Mouse (Mus musculus): Measurements from ENCODE around the gene Rcor2. TPM values are rescaled to one million over a fixed set of nuclear protein-coding genes. Genes with fewer than 3 reads are reported as not detected.

The Rcor2 gene
- polyA plus RNA-seq, 1 experiment from 2014 or later: 84.8 TPM

GRCm38 (mm10) chr19:7239574-7239973, 27.6 kb upstream of the Rcor2 start:
- Histone ChIP-seq H3K4me1 (peaks cover 22% of the 10 kb centered on the region), H3K9ac (0 out of 2 replicates have a peak overlapping the region, but pooled peaks have one; percentile 79), H3K9me3 (no peaks in the 10 kb centered on the region), H3K27ac (no peak overlapping the region), H3K27me3 (replicated peaks) (no peaks in the 10 kb centered on the region), H3K36me3 (peaks cover 19% of the 10 kb centered on the region), H3K4me2 (replicated peaks) (peak overlapping the region; percentile 95), H3K4me3 (no peak overlapping the region; the same call in 1 of the 2 replicates)
- no peak for ATAC-seq (ENCODE audit: low FRiP score, low read depth)
- WGBS: 93% methylated on average over 3 of the region's 3 CpGs

DNA sequence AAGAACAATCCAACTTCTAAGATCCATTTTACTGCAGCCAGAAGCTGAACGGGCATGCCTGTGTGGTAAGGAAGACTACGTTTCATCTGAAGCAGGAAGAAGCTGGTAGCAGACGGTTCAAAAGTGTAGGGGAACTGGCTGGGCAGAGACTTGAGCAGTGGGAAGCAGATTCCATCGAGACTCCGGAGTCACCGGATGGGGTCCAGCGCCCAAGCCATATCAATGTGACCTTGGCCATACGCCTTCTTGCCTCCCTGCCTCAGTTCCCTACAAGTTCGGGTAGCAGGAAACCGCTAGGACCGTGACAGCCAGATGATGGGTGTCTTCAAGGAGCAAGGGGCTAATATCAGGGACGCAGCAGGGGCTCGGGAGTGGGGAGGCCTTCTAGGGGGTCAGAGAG, 26.8 kb upstream of the Rcor2 start:
- H3K4me2 ChIP-seq (replicated peaks): peak overlapping the region; percentile 95
- WGBS: 2% methylated on average over 13 of the region's 13 CpGs
- H3K27me3 ChIP-seq (replicated peaks): no peaks in the 10 kb centered on the region
- H3K4me1 ChIP-seq: peaks cover 22% of the 10 kb centered on the region
- no peaks in the 10 kb centered on the region for H3K9me3 ChIP-seq
- peaks cover 19% of the 10 kb centered on the region for H3K36me3 ChIP-seq
- peak overlapping the region; percentile 69 for H3K4me3 ChIP-seq
- H3K27ac ChIP-seq: peak overlapping the region; percentile 74; the same call in 1 of the 2 replicates
- ATAC-seq (ENCODE audit: low FRiP score, low read depth): no peak; the same call in 1 of the 2 replicates
- H3K9ac ChIP-seq: peak overlapping the region; percentile 79

DNA sequence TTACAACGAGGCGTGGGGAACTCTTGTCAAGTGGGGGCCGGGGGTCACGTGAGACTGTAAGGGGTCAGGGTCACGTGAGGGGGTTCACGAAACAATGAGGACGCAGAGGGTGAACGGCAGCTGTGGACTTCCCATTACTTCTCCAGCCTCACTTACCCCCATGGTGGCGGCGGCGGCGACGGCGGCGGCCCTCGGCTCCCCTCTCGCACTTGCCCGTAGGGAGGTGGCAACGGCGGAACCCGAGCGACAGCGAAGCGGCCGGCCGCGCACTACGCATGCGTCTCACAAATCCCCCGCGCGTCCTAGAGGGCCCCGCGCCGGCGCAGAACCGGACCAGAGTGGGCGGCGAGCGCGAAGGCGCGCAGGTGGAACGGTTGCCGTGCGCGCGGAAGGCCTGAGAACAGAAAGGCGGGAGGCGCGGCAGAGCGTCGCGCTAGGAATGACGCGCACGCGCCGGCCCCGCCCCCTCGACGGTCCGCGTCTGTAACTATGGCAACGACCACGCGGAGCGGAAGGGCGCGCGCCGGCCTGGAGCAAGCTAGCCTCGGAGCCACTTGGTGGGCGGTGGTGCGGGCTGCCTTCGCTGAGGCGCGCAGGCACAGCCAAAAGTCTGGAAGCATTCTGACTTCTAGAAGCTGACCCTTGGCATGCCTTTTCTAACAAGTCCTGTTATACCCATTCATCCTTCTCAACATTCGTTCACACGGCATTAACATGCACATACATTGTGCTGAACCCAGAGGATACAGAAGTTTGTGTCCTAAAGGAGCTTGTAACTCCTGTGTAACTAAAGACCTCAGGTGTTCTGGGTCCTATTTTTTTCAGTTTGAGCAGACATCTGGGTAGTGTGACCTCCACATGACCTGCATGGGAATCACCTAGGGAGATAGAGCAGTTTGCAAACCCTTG, 26.1 kb upstream of the Rcor2 start, which contains the start of gene Naa40:
TSS of gene Naa40 (minus strand) at position 402 of the 909 bp plus-strand sequence.
- Histone ChIP-seq H3K4me3 (peak within 1 kb of the TSS; percentile 69), H3K4me2 (replicated peaks) (peak within 1 kb of the TSS; percentile 95), H3K9ac (peak within 1 kb of the TSS; percentile 79), H3K27ac (peak within 1 kb of the TSS; percentile 74), H3K27me3 (replicated peaks) (no peaks in the 10 kb centered on the region), H3K9me3 (no peaks in the 10 kb centered on the region), H3K36me3 (peaks cover 19% of the 10 kb centered on the region), H3K4me1 (peaks cover 22% of the 10 kb centered on the region)
- peak; percentile 95 for ATAC-seq (ENCODE audit: low FRiP score, low read depth)
- under 1% methylated on average over 80 of the region's 80 CpGs for WGBS

DNA sequence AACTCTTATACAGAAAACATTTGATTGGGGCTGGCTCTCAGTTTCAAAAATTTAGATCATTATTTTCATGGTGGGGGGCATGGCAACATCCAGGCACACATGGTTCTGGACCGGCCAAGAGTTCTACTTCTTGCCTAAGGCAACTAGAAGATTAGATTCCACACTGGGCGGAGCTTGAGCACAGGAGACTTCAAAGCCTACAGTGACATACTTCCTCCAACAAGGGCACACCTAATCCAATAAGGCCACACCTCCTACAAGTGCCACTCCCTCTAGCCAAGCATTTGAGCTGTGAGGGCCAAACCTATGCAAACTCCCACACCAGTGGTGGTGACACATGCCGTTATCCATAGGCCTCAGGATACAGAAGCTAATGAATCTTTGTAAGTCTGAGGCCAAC, 21.1 kb upstream of the Rcor2 start:
- H3K4me3 ChIP-seq: no peak overlapping the region
- peaks cover 6% of the 10 kb centered on the region; the same call in 1 of the 2 replicates for H3K4me1 ChIP-seq
- no peak for ATAC-seq (ENCODE audit: low FRiP score, low read depth)
- H3K36me3 ChIP-seq: no peaks in the 10 kb centered on the region
- no peaks in the 10 kb centered on the region for H3K27me3 ChIP-seq (replicated peaks)
- WGBS: 91% methylated on average over 3 of the region's 3 CpGs
- H3K27ac ChIP-seq: no peak overlapping the region
- no peak overlapping the region for H3K9ac ChIP-seq
- H3K9me3 ChIP-seq: no peaks in the 10 kb centered on the region
- no peak overlapping the region for H3K4me2 ChIP-seq (replicated peaks)

DNA sequence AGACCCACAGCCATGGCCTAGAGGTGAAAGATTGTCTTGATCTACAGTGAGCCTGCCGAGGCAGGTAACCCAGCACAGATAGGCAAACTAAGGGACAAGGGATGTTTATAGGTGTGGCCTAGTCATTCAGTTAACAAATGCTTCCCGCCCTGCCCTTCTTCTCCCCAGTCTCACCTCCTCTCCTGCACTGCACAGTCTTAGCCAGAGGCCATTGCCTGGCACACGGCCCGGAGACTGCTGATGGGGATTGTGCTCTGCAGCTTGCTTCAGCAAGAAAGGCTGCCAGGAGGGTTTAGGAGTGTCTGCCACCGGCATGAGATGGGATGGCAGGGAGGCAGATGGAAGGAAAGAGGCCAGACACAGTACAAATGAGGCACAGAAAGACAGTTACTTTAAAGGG, 9.2 kb upstream of the Rcor2 start:
- H3K36me3 ChIP-seq: no peaks in the 10 kb centered on the region
- H3K9ac ChIP-seq: no peak overlapping the region
- no peak for ATAC-seq (ENCODE audit: low FRiP score, low read depth)
- H3K27ac ChIP-seq: no peak overlapping the region
- no peaks in the 10 kb centered on the region for H3K4me1 ChIP-seq
- 86% methylated on average over 5 of the region's 5 CpGs for WGBS
- H3K4me3 ChIP-seq: no peak overlapping the region
- H3K4me2 ChIP-seq (replicated peaks): no peak overlapping the region
- H3K27me3 ChIP-seq (replicated peaks): no peaks in the 10 kb centered on the region
- 0 out of 2 replicates have a peak, but pooled peaks cover 4% of the 10 kb centered on the region for H3K9me3 ChIP-seq

DNA sequence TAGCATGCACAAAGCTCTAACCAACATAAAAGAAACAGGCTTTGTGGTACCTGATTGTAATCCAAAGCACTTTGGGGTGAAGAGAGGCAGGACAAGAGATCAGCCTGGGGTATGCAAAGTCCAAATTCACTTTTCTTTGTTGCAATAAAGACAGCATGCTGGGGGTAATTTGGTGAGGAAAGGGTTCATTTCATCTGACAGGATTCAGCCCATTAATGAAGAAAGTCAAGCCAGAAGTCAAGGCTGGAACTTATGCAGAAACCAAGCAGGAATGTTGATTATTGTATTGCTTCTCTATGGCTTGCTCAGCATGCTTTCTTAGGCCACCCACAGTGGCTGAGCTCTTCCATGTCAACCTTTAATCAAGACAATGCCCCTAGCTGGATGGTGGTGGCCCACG, 5.6 kb upstream of the Rcor2 start:
- no peak overlapping the region for H3K4me2 ChIP-seq (replicated peaks)
- H3K9ac ChIP-seq: no peak overlapping the region
- WGBS: 79% methylated on average over 1 of the region's 1 CpGs
- peaks cover 25% of the 10 kb centered on the region for H3K4me1 ChIP-seq
- H3K9me3 ChIP-seq: 0 out of 2 replicates have a peak, but pooled peaks cover 4% of the 10 kb centered on the region
- ATAC-seq (ENCODE audit: low FRiP score, low read depth): no peak
- H3K36me3 ChIP-seq: no peaks in the 10 kb centered on the region
- no peak overlapping the region for H3K4me3 ChIP-seq
- H3K27ac ChIP-seq: no peak overlapping the region
- no peaks in the 10 kb centered on the region for H3K27me3 ChIP-seq (replicated peaks)

DNA sequence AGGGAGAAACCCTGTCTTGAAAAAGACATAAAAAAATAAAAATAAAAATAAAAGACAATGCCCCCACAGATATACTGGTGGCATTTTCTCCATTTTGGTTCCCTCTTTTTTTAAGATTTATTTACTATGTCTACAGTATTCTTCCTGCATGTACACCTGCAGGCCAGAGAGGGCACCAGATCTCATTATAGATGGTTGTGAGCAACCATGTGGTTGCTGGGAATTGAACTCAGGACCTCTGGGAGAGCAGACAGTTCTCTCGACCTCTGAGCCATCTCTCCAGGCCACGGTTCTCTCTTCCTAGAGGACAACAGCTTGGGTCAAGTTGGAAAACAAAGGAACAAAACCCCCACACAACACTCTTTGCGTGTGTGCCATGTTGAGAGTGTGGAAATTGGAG, 5.2 kb upstream of the Rcor2 start:
- Histone ChIP-seq H3K4me3 (no peak overlapping the region), H3K27me3 (replicated peaks) (no peaks in the 10 kb centered on the region), H3K9me3 (0 out of 2 replicates have a peak, but pooled peaks cover 4% of the 10 kb centered on the region), H3K27ac (no peak overlapping the region), H3K36me3 (no peaks in the 10 kb centered on the region), H3K4me1 (peaks cover 30% of the 10 kb centered on the region), H3K4me2 (replicated peaks) (no peak overlapping the region), H3K9ac (no peak overlapping the region)
- no peak for ATAC-seq (ENCODE audit: low FRiP score, low read depth)
- 89% methylated on average over 3 of the region's 3 CpGs for WGBS

DNA sequence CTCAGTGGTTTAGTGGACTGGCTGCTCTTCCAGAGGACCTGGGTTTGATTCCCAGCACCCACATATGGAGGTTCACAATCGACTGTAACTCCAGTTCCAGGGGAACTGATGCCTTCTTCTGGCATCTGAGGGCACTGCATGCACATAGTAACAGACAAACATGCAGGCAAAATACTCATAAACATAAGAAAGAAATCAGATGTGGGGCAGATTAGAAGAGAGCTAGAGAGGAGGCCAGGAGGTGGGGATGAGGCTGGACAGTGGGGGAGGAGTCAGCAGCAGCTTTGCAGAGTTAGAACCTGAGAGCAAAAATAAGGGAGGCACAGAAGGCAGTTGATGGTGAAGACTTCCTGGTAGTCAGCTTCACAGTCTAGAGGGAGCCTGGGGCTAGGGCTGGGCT, 4.5 kb upstream of the Rcor2 start:
- Histone ChIP-seq H3K27ac (no peak overlapping the region), H3K9ac (no peak overlapping the region), H3K9me3 (0 out of 2 replicates have a peak, but pooled peaks cover 4% of the 10 kb centered on the region), H3K27me3 (replicated peaks) (no peaks in the 10 kb centered on the region), H3K4me1 (peaks cover 36% of the 10 kb centered on the region), H3K4me2 (replicated peaks) (no peak overlapping the region), H3K4me3 (no peak overlapping the region), H3K36me3 (no peaks in the 10 kb centered on the region)
- ATAC-seq (ENCODE audit: low FRiP score, low read depth): no peak
- 89% methylated on average over 1 of the region's 1 CpGs for WGBS

DNA sequence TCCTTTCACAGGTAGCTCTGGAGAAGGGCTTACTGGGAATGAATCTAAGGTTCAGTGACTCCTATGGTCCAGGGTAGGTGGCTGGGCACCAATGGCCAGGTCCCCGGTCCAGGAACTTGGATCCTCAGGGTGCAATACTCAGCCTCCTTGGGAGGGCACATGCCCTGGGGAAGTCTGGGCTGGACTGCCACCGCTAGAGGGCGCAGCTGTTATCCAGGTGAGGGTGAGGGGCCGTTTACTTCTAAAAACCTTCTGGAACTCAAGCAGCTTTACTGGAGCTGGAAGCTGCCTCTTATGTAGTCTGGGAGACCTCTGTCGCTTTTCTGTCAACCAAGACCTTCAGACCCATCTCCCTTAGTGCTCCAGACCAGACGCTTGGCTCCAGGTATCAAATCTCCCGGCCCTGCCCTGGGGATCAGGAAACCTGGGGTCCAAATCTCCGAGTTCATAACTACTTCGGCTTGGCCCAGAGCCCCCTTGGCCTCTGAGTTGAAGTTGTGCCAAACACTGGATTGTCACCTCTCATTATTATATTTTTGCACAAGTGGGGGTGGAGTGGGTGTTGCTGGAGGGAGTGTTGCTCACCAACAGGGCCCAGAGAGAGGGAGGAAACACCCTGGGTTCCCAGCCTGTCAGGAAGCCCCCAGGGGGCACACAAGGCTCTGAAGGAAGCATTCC, 2.9 kb upstream of the Rcor2 start:
- Histone ChIP-seq H3K27ac (no peak overlapping the region), H3K4me1 (peaks cover 40% of the 10 kb centered on the region), H3K27me3 (replicated peaks) (no peaks in the 10 kb centered on the region), H3K4me2 (replicated peaks) (peak overlapping the region; percentile 92; the same call in 1 of the 2 replicates), H3K9ac (no peak overlapping the region; the same call in 1 of the 2 replicates), H3K9me3 (0 out of 2 replicates have a peak, but pooled peaks cover 4% of the 10 kb centered on the region), H3K36me3 (no peaks in the 10 kb centered on the region), H3K4me3 (no peak overlapping the region)
- 18% methylated on average over 9 of the region's 9 CpGs for WGBS
- no peak for ATAC-seq (ENCODE audit: low FRiP score, low read depth)

- 6% methylated on average over 6 of the region's 6 CpGs for WGBS
- H3K9ac ChIP-seq: peak overlapping the region; percentile 42; the same call in 1 of the 2 replicates
- no peak for ATAC-seq (ENCODE audit: low FRiP score, low read depth)
- peak overlapping the region; percentile 92 for H3K4me2 ChIP-seq (replicated peaks)
- H3K4me1 ChIP-seq: peaks cover 44% of the 10 kb centered on the region
- H3K27ac ChIP-seq: peak overlapping the region; percentile 99; the same call in 1 of the 2 replicates
- no peaks in the 10 kb centered on the region for H3K27me3 ChIP-seq (replicated peaks)
- peaks cover under 1% of the 10 kb centered on the region; the same call in 1 of the 2 replicates for H3K36me3 ChIP-seq
- no peak overlapping the region for H3K4me3 ChIP-seq
- H3K9me3 ChIP-seq: 0 out of 2 replicates have a peak, but pooled peaks cover 4% of the 10 kb centered on the region
These were observed 2.3 kb upstream of the Rcor2 start for GRCm38 (mm10) chr19:7264766-7265331.

DNA sequence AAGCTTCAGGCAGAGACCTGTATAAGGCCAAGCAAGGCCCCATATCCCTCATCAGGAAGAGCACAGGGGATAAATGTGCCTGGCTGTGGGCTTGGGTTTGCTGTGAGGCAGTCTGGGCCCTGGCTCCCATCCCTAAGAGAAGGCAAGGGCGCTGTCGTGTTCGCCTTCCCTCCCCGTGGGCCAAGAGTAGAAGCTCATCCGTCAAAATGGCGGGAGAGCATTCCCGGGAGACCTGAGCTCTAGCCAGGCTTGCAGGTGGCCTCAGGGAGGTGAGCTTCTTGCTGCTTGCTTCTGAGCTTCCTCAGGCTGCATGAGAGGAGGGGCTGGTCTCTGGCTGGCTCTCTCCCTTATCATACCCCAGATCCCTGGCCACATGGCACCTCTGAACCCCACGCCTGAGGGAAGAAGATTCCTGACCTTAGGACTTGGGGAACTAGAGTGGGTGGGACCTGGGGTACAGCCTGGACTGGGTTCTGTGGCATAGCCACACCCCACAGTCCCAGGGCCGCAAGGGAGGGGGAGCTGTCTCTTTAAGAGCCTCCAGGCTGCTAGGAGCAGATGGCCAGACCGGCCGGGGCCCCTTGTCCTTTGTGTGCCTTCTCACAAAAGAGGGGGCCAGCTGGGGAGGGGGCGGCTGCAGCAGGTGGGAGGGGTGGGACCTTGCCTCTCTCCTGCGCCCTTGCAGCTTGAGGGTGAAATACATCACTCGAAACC, 1.5 kb upstream of the Rcor2 start:
- peaks cover 52% of the 10 kb centered on the region for H3K4me1 ChIP-seq
- no peaks in the 10 kb centered on the region for H3K27me3 ChIP-seq (replicated peaks)
- peak overlapping the region; percentile 99 for H3K27ac ChIP-seq
- H3K9me3 ChIP-seq: 0 out of 2 replicates have a peak, but pooled peaks cover 4% of the 10 kb centered on the region
- H3K4me3 ChIP-seq: no peak overlapping the region
- H3K4me2 ChIP-seq (replicated peaks): peak overlapping the region; percentile 92
- 4% methylated on average over 14 of the region's 14 CpGs for WGBS
- H3K36me3 ChIP-seq: peaks cover 7% of the 10 kb centered on the region
- ATAC-seq (ENCODE audit: low FRiP score, low read depth): peak; percentile 41
- peak overlapping the region; percentile 5; the same call in 1 of the 2 replicates for H3K9ac ChIP-seq

Data from neural tube, embryonic 12.5 days (tissue).